Mouse (Mus musculus) liver, postnatal 0 days (tissue): ENCODE measurements around the gene Gm45711. TPM values are rescaled to one million over a fixed set of nuclear protein-coding genes. Genes with fewer than 3 reads are reported as not detected.
"Not testable (repeated sequence)": the region's sequence is repeated elsewhere in the genome, so short reads cannot be mapped to it uniquely, and the experiment has no call there.

Experiments
- ATAC-seq: fragments of 200-750 bp; cut with Nextera tagmentation; 2 replicates; pipeline ENCODE4 v1.8.0; 2017; ENCODE audit warnings: mild to moderate bottlenecking, moderate library complexity
- DNase-seq: peaks from one replicate; pipeline ENCODE4 v3.0.0-alpha.2; 2016
- H3K27ac ChIP-seq: fragments of 300-500 bp; sonication (generic); 2 replicates; pipeline ENCODE4 v1.5.1; 2014; ENCODE audit warnings: antibody characterized with exemption, moderate library complexity, mild to moderate bottlenecking, low read depth
- H3K27me3 ChIP-seq: fragments of 300-500 bp; sonication (generic); 2 replicates; pipeline ENCODE4 v1.6.1; 2014; ENCODE audit warnings: low read length, control low read depth, mixed read lengths; ENCODE audit not compliant: insufficient read depth
- H3K36me3 ChIP-seq: fragments of 300-500 bp; sonication (generic); replicated peaks from 2 replicates; pipeline ENCODE4 v1.6.1; 2014; ENCODE audit warnings: mild to moderate bottlenecking, control low read depth, low read length, moderate library complexity, mixed read lengths; ENCODE audit not compliant: insufficient read depth
- H3K4me1 ChIP-seq: fragments of 300-500 bp; sonication (generic); 2 replicates; pipeline ENCODE4 v1.6.1; 2014; ENCODE audit warnings: antibody characterized with exemption, mild to moderate bottlenecking, control low read depth; ENCODE audit not compliant: insufficient read depth
- H3K4me2 ChIP-seq: fragments of 300-500 bp; sonication (generic); 2 replicates; pipeline ENCODE4 v1.6.1; 2014; ENCODE audit warnings: low read depth, mild to moderate bottlenecking, low read length, moderate library complexity, mixed read lengths
- H3K4me3 ChIP-seq: fragments of 300-500 bp; sonication (generic); 2 replicates; pipeline ENCODE4 v1.5.1; 2014; ENCODE audit warnings: low read depth, low read length
- H3K9ac ChIP-seq: fragments of 300-500 bp; sonication (generic); replicated peaks from 2 replicates; pipeline ENCODE4 v1.6.1; 2014; ENCODE audit warnings: mild to moderate bottlenecking, moderate library complexity
- H3K9me3 ChIP-seq: fragments of 300-500 bp; sonication (generic); 2 replicates; pipeline ENCODE4 v1.6.1; 2016; ENCODE audit warnings: mild to moderate bottlenecking, control low read depth, low read length, mixed read lengths
- CTCF ChIP-seq: sonication (generic); IDR thresholded peaks from 2 replicates; pipeline ENCODE4 v1.5.1; 2016; ENCODE audit warnings: antibody characterized with exemption, low read depth
- EP300 ChIP-seq: IDR thresholded peaks from 2 replicates; pipeline ENCODE4 v1.6.1; 2016; ENCODE audit warnings: antibody characterized with exemption, low read depth, mild to moderate bottlenecking
- WGBS: fragments of 180-500 bp; shearing (Covaris S2); extraction: QIAGEN DNeasy Blood & Tissue Kit; methylation state at CpG from one replicate; pipeline ENCODE4 v1.1.7; 2014; ENCODE audit not compliant: insufficient replicate concordance; 5-methylcytosine and 5-hydroxymethylcytosine counted together
- polyA plus RNA-seq: library from polyadenylated mRNA; unstranded; fragments of >200 nt; fragmentation: Nextera tagmentation; extraction: Ambion mirVana; gene quantifications from 2 replicates; pipeline ENCODE4 v1.2.1, GENCODE M21; 2015

The Gm45711 gene
- polyA plus RNA-seq, 1 experiment from 2014 or later: not detected

- Histone ChIP-seq H3K9ac (no peak overlapping the region), H3K36me3 (no peaks in the 10 kb centered on the region), H3K4me1 (no peaks in the 10 kb centered on the region), H3K27ac (no peak overlapping the region), H3K4me2 (no peak overlapping the region), H3K9me3 (no peaks in the 10 kb centered on the region), H3K27me3 (no peaks in the 10 kb centered on the region), H3K4me3 (no peak overlapping the region)
- ATAC-seq (no peak), DNase-seq (no peak)
- 65% methylated on average over 11 of the region's 11 CpGs for WGBS
- TF ChIP-seq EP300: no peak
- TF ChIP-seq CTCF: no peak
Observed at GRCm38 (mm10) chr8:104304962-104305361, 4.9 kb downstream of the Gm45711 start.

- not testable (repeated sequence) for H3K27ac ChIP-seq, ATAC-seq, H3K27me3 ChIP-seq, H3K9me3 ChIP-seq, DNase-seq, H3K4me3 ChIP-seq, H3K9ac ChIP-seq, H3K36me3 ChIP-seq, H3K4me2 ChIP-seq, H3K4me1 ChIP-seq
- 84% methylated on average over 4 of the region's 4 CpGs for WGBS
Observed at GRCm38 (mm10) chr8:104302536-104302935, 7.3 kb downstream of the Gm45711 start.

- not testable (repeated sequence) for H3K36me3 ChIP-seq, H3K9ac ChIP-seq, H3K4me1 ChIP-seq, ATAC-seq, DNase-seq, H3K4me3 ChIP-seq, H3K27ac ChIP-seq, H3K27me3 ChIP-seq, H3K4me2 ChIP-seq, H3K9me3 ChIP-seq
- WGBS: 39% methylated on average over 3 of the region's 3 CpGs
Observed at GRCm38 (mm10) chr8:104301577-104301976, 8.3 kb downstream of the Gm45711 start.

- no peak for ATAC-seq
- no peaks in the 10 kb centered on the region for H3K4me1 ChIP-seq
- H3K4me2 ChIP-seq: no peak overlapping the region
- DNase-seq: no peak
- no peak overlapping the region for H3K9ac ChIP-seq
- TF ChIP-seq EP300: no peak
- TF ChIP-seq CTCF: no peak
- no peak overlapping the region for H3K4me3 ChIP-seq
- H3K27ac ChIP-seq: no peak overlapping the region
- no peaks in the 10 kb centered on the region for H3K9me3 ChIP-seq
- 68% methylated on average over 1 of the region's 1 CpGs for WGBS
- no peaks in the 10 kb centered on the region for H3K36me3 ChIP-seq
- H3K27me3 ChIP-seq: no peaks in the 10 kb centered on the region
Observed at GRCm38 (mm10) chr8:104294396-104294795, 15.5 kb downstream of the Gm45711 start.

GRCm38 (mm10) chr8:104293081-104293480 is 16.8 kb downstream of the Gm45711 start, which contains the start of gene Cmtm2a:
Gene Cmtm2a (minus strand): TSS chr8:104293181.
- H3K36me3 ChIP-seq, H3K9ac ChIP-seq, ATAC-seq, H3K9me3 ChIP-seq, H3K27me3 ChIP-seq, H3K4me1 ChIP-seq, H3K4me2 ChIP-seq, DNase-seq, H3K27ac ChIP-seq, H3K4me3 ChIP-seq: not testable (repeated sequence)
- 73% methylated on average over 12 of the region's 12 CpGs for WGBS

- H3K36me3 ChIP-seq: peaks cover 1% of the 10 kb centered on the region; the same call in 1 of the 2 replicates
- DNase-seq (no peak), ATAC-seq (no peak)
- WGBS: 75% methylated on average over 6 of the region's 6 CpGs
- no peak overlapping the region for H3K9ac ChIP-seq
- H3K4me2 ChIP-seq: no peak overlapping the region
- no peak overlapping the region for H3K27ac ChIP-seq
- no peak overlapping the region for H3K4me3 ChIP-seq
- TF ChIP-seq CTCF: no peak
- no peak for TF ChIP-seq EP300
- H3K4me1 ChIP-seq: no peaks in the 10 kb centered on the region
- no peaks in the 10 kb centered on the region for H3K27me3 ChIP-seq
- H3K9me3 ChIP-seq: no peaks in the 10 kb centered on the region
Observed at GRCm38 (mm10) chr8:104268937-104269440, 40.9 kb downstream of the Gm45711 start.

GRCm38 (mm10) chr8:104268368-104268767 is 41.5 kb downstream of the Gm45711 start:
- no peak overlapping the region for H3K4me3 ChIP-seq
- H3K36me3 ChIP-seq: peaks cover 7% of the 10 kb centered on the region; the same call in 1 of the 2 replicates
- H3K9me3 ChIP-seq: no peaks in the 10 kb centered on the region
- DNase-seq: no peak
- no peak overlapping the region for H3K4me2 ChIP-seq
- no peak overlapping the region for H3K27ac ChIP-seq
- ATAC-seq: no peak
- no peak overlapping the region for H3K9ac ChIP-seq
- TF ChIP-seq CTCF (no peak), EP300 (no peak)
- no peaks in the 10 kb centered on the region for H3K27me3 ChIP-seq
- H3K4me1 ChIP-seq: no peaks in the 10 kb centered on the region

GRCm38 (mm10) chr8:104264271-104264935 is 45.5 kb downstream of the Gm45711 start:
- not testable (repeated sequence) for H3K9me3 ChIP-seq, ATAC-seq, H3K4me1 ChIP-seq, DNase-seq, H3K27me3 ChIP-seq, H3K4me2 ChIP-seq, H3K9ac ChIP-seq, H3K27ac ChIP-seq, H3K4me3 ChIP-seq
- WGBS: 90% methylated on average over 19 of the region's 22 CpGs
- H3K36me3 ChIP-seq: peaks cover 21% of the 10 kb centered on the region

- peaks cover 38% of the 10 kb centered on the region for H3K36me3 ChIP-seq
- H3K9me3 ChIP-seq, H3K4me1 ChIP-seq, H3K4me3 ChIP-seq, H3K27me3 ChIP-seq, H3K27ac ChIP-seq, ATAC-seq, H3K4me2 ChIP-seq, H3K9ac ChIP-seq, DNase-seq: not testable (repeated sequence)
- WGBS: 87% methylated on average over 5 of the region's 5 CpGs
Observed at GRCm38 (mm10) chr8:104261802-104262201, 48.1 kb downstream of the Gm45711 start.
